Mouse (Mus musculus) cerebellum, adult 2 months (tissue): ENCODE results near the gene Gm11985.

Source experiments
- CTCF ChIP-seq: fragments of 200-500 bp; IDR thresholded peaks from 2 replicates; pipeline ENCODE4 v1.5.1; 2011; ENCODE audit warnings: low read depth, mild to moderate bottlenecking, control low read depth, low read length, moderate library complexity, borderline replicate concordance; ENCODE audit not compliant: insufficient read depth
- POLR2A ChIP-seq: fragments of 200-500 bp; IDR thresholded peaks from 2 replicates; pipeline ENCODE4 v1.6.1; 2011; ENCODE audit warnings: low read length, control low read depth, borderline replicate concordance; ENCODE audit not compliant: insufficient read depth

GRCm38 (mm10) chr11:7233333-7233732, 45.0 kb upstream of the Gm11985 start:
- no peak for TF ChIP-seq CTCF
- TF ChIP-seq POLR2A, result no peak
